Mouse (Mus musculus): ENCODE data around the gene Tmcc3. TPM values are rescaled to one million over a fixed set of nuclear protein-coding genes. Genes with fewer than 3 reads are reported as not detected.

Tmcc3 gene
- polyA plus RNA-seq, 1 experiment from 2014 or later: 11.3 TPM

DNA sequence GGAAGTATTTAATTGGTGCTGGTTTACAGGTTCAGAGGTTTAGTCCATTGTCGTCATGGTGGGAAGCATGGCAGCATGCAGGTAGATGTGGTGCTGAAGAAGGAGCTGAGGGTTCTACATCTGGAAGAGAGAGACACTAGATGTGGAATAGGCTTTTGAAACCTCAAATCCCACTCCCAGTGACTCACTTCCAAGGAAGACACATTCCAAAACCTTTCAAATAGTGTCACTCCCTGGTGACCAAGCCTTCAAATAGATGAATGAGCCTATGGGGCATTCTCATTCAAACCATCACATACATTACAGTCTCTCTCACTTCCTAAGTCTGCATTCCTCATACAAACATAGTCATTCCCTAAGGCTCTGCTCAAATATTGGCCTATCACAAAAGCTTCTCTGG, 201.0 kb downstream of the Tmcc3 start:
- Histone ChIP-seq H3K4me3 (replicated peaks; ENCODE audit: low read depth, low read length) (no peak overlapping the region), H3K27ac (replicated peaks; ENCODE audit: low read depth, low read length) (no peak overlapping the region), H3K36me3 (ENCODE audit: control insufficient read depth, insufficient read depth, low read length) (no peaks in the 10 kb centered on the region), H3K9ac (replicated peaks; ENCODE audit: low read length) (no peak overlapping the region), H3K4me1 (ENCODE audit: control insufficient read depth, insufficient read depth, low read length) (peaks cover 14% of the 10 kb centered on the region; the same call in 1 of the 2 replicates), H3K4me2 (ENCODE audit: low read length) (no peak overlapping the region), H3K27me3 (ENCODE audit: control insufficient read depth, insufficient read depth, low read length) (peaks cover 15% of the 10 kb centered on the region), H3K9me3 (ENCODE audit: control insufficient read depth, low read length) (no peaks in the 10 kb centered on the region)
- DNase-seq (no peak), ATAC-seq (ENCODE audit: low FRiP score, low TSS enrichment) (no peak)
- 89% methylated on average over 1 of the region's 1 CpGs for WGBS

DNA sequence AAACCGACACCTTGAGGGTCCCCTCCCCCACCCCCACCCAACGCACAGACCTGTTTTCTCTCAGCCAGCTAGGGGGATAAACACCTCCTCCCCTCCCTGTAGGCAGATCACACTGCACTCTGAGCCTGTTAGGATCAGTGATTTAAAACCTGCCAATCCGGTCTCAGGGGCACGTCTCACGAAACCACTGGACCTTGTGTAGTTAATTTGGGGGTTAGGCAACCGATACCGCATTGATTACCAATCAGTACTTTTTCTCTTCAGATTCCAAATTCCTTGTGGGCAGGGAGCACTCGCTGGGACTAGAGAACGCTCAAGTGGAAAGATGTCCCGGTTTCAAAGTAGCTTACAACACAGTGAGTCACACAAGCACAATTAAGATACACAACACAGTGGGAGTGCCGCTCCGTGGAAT, 202.3 kb downstream of the Tmcc3 start:
- Histone ChIP-seq H3K27ac (replicated peaks; ENCODE audit: low read depth, low read length) (no peak overlapping the region), H3K4me1 (ENCODE audit: control insufficient read depth, insufficient read depth, low read length) (peaks cover 14% of the 10 kb centered on the region; the same call in 1 of the 2 replicates), H3K4me2 (ENCODE audit: low read length) (peak overlapping the region; percentile 80), H3K4me3 (replicated peaks; ENCODE audit: low read depth, low read length) (peak overlapping the region; percentile 76), H3K9ac (replicated peaks; ENCODE audit: low read length) (peak overlapping the region; percentile 71; the same call in 1 of the 2 replicates), H3K9me3 (ENCODE audit: control insufficient read depth, low read length) (no peaks in the 10 kb centered on the region), H3K36me3 (ENCODE audit: control insufficient read depth, insufficient read depth, low read length) (no peaks in the 10 kb centered on the region), H3K27me3 (ENCODE audit: control insufficient read depth, insufficient read depth, low read length) (peaks cover 15% of the 10 kb centered on the region)
- ATAC-seq (ENCODE audit: low FRiP score, low TSS enrichment) (no peak), DNase-seq (no peak)
- WGBS: under 1% methylated on average over 12 of the region's 12 CpGs

DNA sequence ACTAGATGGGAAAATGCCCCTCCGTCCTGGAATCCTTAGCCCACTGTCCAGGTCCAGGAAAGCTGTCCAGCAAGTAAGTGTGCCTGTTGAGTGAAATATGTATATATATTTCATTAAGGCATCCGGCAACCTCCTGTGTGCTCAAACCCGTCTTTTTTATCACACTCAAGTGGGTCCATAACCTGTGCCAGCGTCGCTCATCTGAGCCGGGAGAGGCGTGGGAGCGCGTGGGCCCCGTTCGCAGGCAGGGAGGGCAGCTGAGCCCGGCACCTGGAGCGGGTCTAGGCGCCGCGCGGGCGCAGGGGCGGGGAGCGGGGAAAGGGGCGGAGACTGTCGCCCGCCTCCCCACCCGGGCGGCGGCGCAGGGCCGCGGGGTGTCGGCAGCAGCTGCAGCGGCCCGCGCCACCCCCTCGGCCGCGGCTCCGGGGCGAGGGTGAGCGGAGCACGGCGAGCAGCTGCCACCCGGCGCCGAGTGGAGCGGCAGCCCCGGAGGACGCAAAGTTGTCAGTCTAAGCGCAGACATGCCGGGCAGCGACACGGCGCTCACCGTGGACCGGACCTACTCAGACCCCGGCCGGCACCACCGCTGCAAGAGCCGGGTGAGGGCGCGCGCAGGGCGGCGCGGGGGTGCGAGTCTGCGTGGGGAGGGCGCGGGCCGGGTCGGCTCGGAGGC, 202.9 kb downstream of the Tmcc3 start:
- Histone ChIP-seq H3K9me3 (ENCODE audit: control insufficient read depth, low read length) (no peaks in the 10 kb centered on the region), H3K27ac (replicated peaks; ENCODE audit: low read depth, low read length) (peak overlapping the region; percentile 77), H3K4me3 (replicated peaks; ENCODE audit: low read depth, low read length) (peak overlapping the region; percentile 76), H3K36me3 (ENCODE audit: control insufficient read depth, insufficient read depth, low read length) (no peaks in the 10 kb centered on the region), H3K4me2 (ENCODE audit: low read length) (peak overlapping the region; percentile 80), H3K9ac (replicated peaks; ENCODE audit: low read length) (peak overlapping the region; percentile 71), H3K27me3 (ENCODE audit: control insufficient read depth, insufficient read depth, low read length) (peaks cover 15% of the 10 kb centered on the region), H3K4me1 (ENCODE audit: control insufficient read depth, insufficient read depth, low read length) (peaks cover 14% of the 10 kb centered on the region; the same call in 1 of the 2 replicates)
- DNase-seq (peak; percentile 82), ATAC-seq (ENCODE audit: low FRiP score, low TSS enrichment) (peak; percentile 81)
- under 1% methylated on average over 63 of the region's 71 CpGs for WGBS

DNA sequence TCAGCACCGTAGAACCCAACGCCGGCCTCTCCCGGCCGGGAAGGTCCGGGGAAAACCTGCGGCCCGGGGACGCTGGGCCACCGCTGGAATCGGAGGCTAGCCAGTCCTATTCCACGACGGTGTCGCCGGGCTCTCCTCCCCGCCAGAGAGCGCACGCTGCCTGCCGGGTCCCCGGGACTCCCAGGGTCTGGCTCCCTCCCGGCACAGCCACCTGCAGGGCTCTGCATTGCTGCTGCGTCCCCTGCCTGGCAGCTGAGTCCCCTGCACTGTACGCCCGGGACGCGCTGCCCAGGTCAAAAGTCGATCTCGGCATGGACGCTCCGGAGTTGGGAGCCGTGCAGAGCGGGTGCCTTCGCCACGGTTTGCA, 203.4 kb downstream of the Tmcc3 start:
- DNase-seq (peak; percentile 86), ATAC-seq (ENCODE audit: low FRiP score, low TSS enrichment) (peak; percentile 89)
- Histone ChIP-seq H3K9me3 (ENCODE audit: control insufficient read depth, low read length) (no peaks in the 10 kb centered on the region), H3K9ac (replicated peaks; ENCODE audit: low read length) (peak overlapping the region; percentile 71), H3K27me3 (ENCODE audit: control insufficient read depth, insufficient read depth, low read length) (peaks cover 15% of the 10 kb centered on the region), H3K36me3 (ENCODE audit: control insufficient read depth, insufficient read depth, low read length) (no peaks in the 10 kb centered on the region), H3K4me1 (ENCODE audit: control insufficient read depth, insufficient read depth, low read length) (peaks cover 14% of the 10 kb centered on the region; the same call in 1 of the 2 replicates), H3K27ac (replicated peaks; ENCODE audit: low read depth, low read length) (peak overlapping the region; percentile 77), H3K4me3 (replicated peaks; ENCODE audit: low read depth, low read length) (peak overlapping the region; percentile 76), H3K4me2 (ENCODE audit: low read length) (peak overlapping the region; percentile 80)
- WGBS: under 1% methylated on average over 34 of the region's 34 CpGs

DNA sequence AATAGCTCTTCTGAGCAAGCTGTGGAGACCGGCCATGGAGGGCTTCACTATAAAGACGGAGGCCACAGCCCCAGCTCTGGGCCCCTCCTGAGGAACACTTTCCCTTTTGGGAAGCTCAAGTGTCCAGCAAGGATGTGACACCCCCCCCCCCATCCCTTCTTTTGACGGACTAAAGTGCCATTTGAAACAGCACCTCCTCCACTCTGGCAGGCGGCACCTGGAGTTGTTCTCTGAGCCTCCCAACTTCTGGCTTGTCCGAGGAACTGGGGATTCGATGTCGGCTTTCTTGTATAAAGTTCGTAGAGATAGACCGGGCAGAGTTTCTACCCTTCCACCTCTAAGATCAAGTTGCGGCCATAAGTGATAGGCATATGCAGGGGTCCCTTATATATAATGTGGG, 203.8 kb downstream of the Tmcc3 start:
- Histone ChIP-seq H3K27ac (replicated peaks; ENCODE audit: low read depth, low read length) (peak overlapping the region; percentile 77; the same call in 1 of the 2 replicates), H3K36me3 (ENCODE audit: control insufficient read depth, insufficient read depth, low read length) (no peaks in the 10 kb centered on the region), H3K4me1 (ENCODE audit: control insufficient read depth, insufficient read depth, low read length) (peaks cover 14% of the 10 kb centered on the region; the same call in 1 of the 2 replicates), H3K4me3 (replicated peaks; ENCODE audit: low read depth, low read length) (peak overlapping the region; percentile 76), H3K9ac (replicated peaks; ENCODE audit: low read length) (peak overlapping the region; percentile 71), H3K27me3 (ENCODE audit: control insufficient read depth, insufficient read depth, low read length) (peaks cover 15% of the 10 kb centered on the region), H3K9me3 (ENCODE audit: control insufficient read depth, low read length) (no peaks in the 10 kb centered on the region), H3K4me2 (ENCODE audit: low read length) (peak overlapping the region; percentile 80)
- peak; percentile 38; the same call in 1 of the 2 replicates for ATAC-seq (ENCODE audit: low FRiP score, low TSS enrichment)
- WGBS: 2% methylated on average over 10 of the region's 10 CpGs
- no peak for DNase-seq

DNA sequence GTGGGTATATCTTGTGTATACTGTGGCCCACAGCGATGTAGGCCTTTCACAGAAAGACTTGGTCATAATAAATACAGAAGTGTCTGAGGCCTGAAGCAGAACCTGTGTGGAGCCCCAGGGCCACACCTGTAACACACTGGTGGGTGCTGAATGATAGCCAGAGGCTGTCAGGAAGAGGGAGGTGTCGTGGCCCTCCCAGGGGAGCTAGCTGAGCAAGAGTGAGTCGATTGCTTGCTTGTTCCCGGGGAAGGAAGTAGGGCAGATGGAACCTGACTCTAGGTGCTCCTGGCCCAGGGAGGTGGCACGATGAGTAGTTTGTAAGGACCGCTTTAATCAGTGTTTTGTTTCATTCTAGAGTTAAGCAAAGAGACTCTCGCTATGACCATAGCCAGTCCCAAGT, 208.1 kb downstream of the Tmcc3 start:
- Histone ChIP-seq H3K9ac (replicated peaks; ENCODE audit: low read length) (no peak overlapping the region), H3K27ac (replicated peaks; ENCODE audit: low read depth, low read length) (no peak overlapping the region), H3K27me3 (ENCODE audit: control insufficient read depth, insufficient read depth, low read length) (peaks cover 15% of the 10 kb centered on the region), H3K4me3 (replicated peaks; ENCODE audit: low read depth, low read length) (no peak overlapping the region), H3K4me1 (ENCODE audit: control insufficient read depth, insufficient read depth, low read length) (peaks cover 27% of the 10 kb centered on the region), H3K9me3 (ENCODE audit: control insufficient read depth, low read length) (no peaks in the 10 kb centered on the region), H3K4me2 (ENCODE audit: low read length) (peak overlapping the region; percentile 23; the same call in 1 of the 2 replicates), H3K36me3 (ENCODE audit: control insufficient read depth, insufficient read depth, low read length) (no peaks in the 10 kb centered on the region)
- ATAC-seq (ENCODE audit: low FRiP score, low TSS enrichment) (no peak), DNase-seq (no peak)
- 67% methylated on average over 7 of the region's 7 CpGs for WGBS

DNA sequence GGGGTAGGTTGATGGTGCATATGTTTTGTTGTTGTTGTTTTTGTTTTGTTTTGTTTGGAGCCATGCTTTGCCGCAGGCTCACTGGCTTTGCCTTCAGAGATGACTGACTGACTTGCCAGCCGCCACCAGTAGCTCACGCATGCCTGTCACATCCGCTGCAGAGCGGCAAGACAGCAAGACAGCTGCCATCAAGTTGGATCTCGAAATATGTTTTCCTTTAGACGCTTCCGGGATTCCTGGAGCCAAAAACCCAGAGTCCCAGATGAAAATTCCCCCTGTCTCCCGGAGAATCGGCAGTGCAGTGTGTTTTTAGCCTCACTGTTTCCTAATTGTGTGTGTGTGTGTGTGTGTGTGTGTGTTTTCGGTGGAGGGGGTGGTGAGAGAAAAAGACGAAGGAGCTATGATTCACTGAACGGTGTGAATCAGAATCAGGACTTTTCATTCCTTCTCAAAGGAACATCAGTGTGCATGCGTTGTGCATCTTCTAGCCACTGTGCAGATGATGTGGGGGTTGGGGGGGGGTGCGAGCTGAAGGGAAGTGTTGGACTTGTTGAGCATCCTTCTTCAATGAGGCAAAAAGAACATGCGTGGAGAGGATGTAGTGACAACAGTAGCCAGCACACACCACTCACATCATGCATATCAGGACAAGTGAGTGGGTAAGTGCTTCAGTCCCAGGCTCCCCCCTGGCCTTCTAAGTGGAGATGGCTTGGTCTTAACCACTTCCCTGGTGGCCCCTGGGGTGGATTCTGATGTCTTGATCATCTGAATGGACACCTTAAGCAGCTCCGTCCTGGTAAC, 208.8 kb downstream of the Tmcc3 start:
- Histone ChIP-seq H3K4me3 (replicated peaks; ENCODE audit: low read depth, low read length) (no peak overlapping the region), H3K9ac (replicated peaks; ENCODE audit: low read length) (no peak overlapping the region), H3K27ac (replicated peaks; ENCODE audit: low read depth, low read length) (no peak overlapping the region), H3K4me1 (ENCODE audit: control insufficient read depth, insufficient read depth, low read length) (peaks cover 26% of the 10 kb centered on the region), H3K4me2 (ENCODE audit: low read length) (peak overlapping the region; percentile 23; the same call in 1 of the 2 replicates), H3K27me3 (ENCODE audit: control insufficient read depth, insufficient read depth, low read length) (peaks cover 15% of the 10 kb centered on the region), H3K36me3 (ENCODE audit: control insufficient read depth, insufficient read depth, low read length) (no peaks in the 10 kb centered on the region), H3K9me3 (ENCODE audit: control insufficient read depth, low read length) (no peaks in the 10 kb centered on the region)
- DNase-seq (no peak), ATAC-seq (ENCODE audit: low FRiP score, low TSS enrichment) (no peak)
- WGBS: 49% methylated on average over 17 of the region's 17 CpGs

DNA sequence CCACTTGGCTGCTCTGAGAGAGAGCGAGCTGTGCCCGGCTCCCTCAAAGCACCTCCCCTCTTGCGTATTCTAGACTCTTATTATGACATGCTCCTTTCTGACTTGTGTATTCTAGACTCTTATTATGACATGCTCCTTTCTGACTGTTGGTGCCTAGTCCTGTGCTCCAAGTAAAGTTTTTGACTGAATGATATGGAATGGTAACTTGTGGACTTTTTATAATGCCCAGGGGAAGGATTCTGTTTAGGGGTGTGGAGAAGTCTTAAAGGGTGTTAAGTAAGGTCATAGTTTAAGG, 209.3 kb downstream of the Tmcc3 start:
- no peak overlapping the region for H3K4me2 ChIP-seq (ENCODE audit: low read length)
- no peak overlapping the region for H3K9ac ChIP-seq (replicated peaks; ENCODE audit: low read length)
- H3K9me3 ChIP-seq (ENCODE audit: control insufficient read depth, low read length): no peaks in the 10 kb centered on the region
- peaks cover 15% of the 10 kb centered on the region for H3K27me3 ChIP-seq (ENCODE audit: control insufficient read depth, insufficient read depth, low read length)
- H3K27ac ChIP-seq (replicated peaks; ENCODE audit: low read depth, low read length): no peak overlapping the region
- H3K4me3 ChIP-seq (replicated peaks; ENCODE audit: low read depth, low read length): no peak overlapping the region
- WGBS: 33% methylated on average over 3 of the region's 3 CpGs
- DNase-seq (no peak), ATAC-seq (ENCODE audit: low FRiP score, low TSS enrichment) (no peak)
- H3K4me1 ChIP-seq (ENCODE audit: control insufficient read depth, insufficient read depth, low read length): peaks cover 20% of the 10 kb centered on the region
- no peaks in the 10 kb centered on the region for H3K36me3 ChIP-seq (ENCODE audit: control insufficient read depth, insufficient read depth, low read length)

Measured in midbrain, embryonic 14.5 days (tissue).